In genomic region chr15:16728470-16729011, GRCm38 (mm10) we compare ENCODE assay signal across 8 mouse cellular contexts. TPM values are rescaled to one million over a fixed set of nuclear protein-coding genes. Genes with fewer than 3 reads are reported as not detected.
DNase-seq lines count a peak whose midpoint lies in the region; ATAC-seq and TF ChIP-seq lines count a peak whose summit lies in the region.
"Had no signal": no experiment of that assay in that cellular context is flagged by ENCODE, and none has a peak within 500 bp of the region (broad histone marks: within the 10 kb centered on the region; RNA-seq: fewer than 3 reads in every experiment).

Cdh9 (plus strand) TSS chr15:16728756.

- in situ Hi-C loops in ES-E14 (cut with MboI; ENCODE audit: low sequenced_read_pairs in 2 of 2, unreplicated experiment in 2 of 2): no loop called here

- no peak within 1 kb of the TSS for H3K27ac ChIP-seq in ES-E14 (ENCODE audit: insufficient read depth, low read depth, low read length, poor library complexity, severe bottlenecking)
- H3K27ac ChIP-seq in embryonic fibroblast, embryonic 13.5 days (ENCODE audit: insufficient read depth, low read length): no peak within 1 kb of the TSS
- H3K27ac ChIP-seq in intestine, postnatal 0 days (ENCODE audit: low read depth, low read length): no peak within 1 kb of the TSS
- no peak within 1 kb of the TSS for H3K27ac ChIP-seq in limb, embryonic 15.5 days

- TF ChIP-seq CTCF in E14TG2a.4 (conservative IDR thresholded peaks at IDR 0.05; ENCODE audit: low read length): no peak
- TF ChIP-seq CTCF in embryonic fibroblast, embryonic 13.5 days (IDR thresholded peaks at IDR 0.05; ENCODE audit: borderline replicate concordance, insufficient read depth, low read length): no peak
- no peak for TF ChIP-seq CTCF in intestine, postnatal 0 days (IDR thresholded peaks at IDR 0.05; ENCODE audit: low read depth)

- H3K36me3 ChIP-seq in E14TG2a.4 (ENCODE audit: insufficient read depth, low read length): no peaks in the 10 kb centered on the region
- no peaks in the 10 kb centered on the region for H3K36me3 ChIP-seq in ES-E14 (ENCODE audit: control insufficient read depth, insufficient read depth, low read length, poor library complexity, severe bottlenecking)
- no peaks in the 10 kb centered on the region for H3K36me3 ChIP-seq in intestine, postnatal 0 days (ENCODE audit: control insufficient read depth, insufficient read depth)
- no peaks in the 10 kb centered on the region for H3K36me3 ChIP-seq in limb, embryonic 15.5 days

- H3K4me3 ChIP-seq in E14TG2a.4 (replicated peaks; ENCODE audit: low read length) (peak within 1 kb of the TSS; percentile 51), ES-E14 (ENCODE audit: insufficient read depth in 1 of 2, low read depth in 1 of 2, low read length in 2 of 2, poor library complexity in 1 of 2, severe bottlenecking in 1 of 2) (peak within 1 kb of the TSS in 1 of 2 experiments; percentile 51; a peak in 2 of 4 replicates)
- H3K4me3 ChIP-seq in embryonic fibroblast, embryonic 13.5 days (ENCODE audit: insufficient read depth, low read length): peak within 1 kb of the TSS; percentile 22; the same call in 1 of the 2 replicates
- peak within 1 kb of the TSS; percentile 35 for H3K4me3 ChIP-seq in intestine, postnatal 0 days (ENCODE audit: low read depth, low read length)
- H3K4me3 ChIP-seq in limb, embryonic 15.5 days: peak within 1 kb of the TSS; percentile 31

- H3K27me3 ChIP-seq in E14TG2a.4 (ENCODE audit: insufficient read depth, low read length): no peaks in the 10 kb centered on the region
- H3K27me3 ChIP-seq in intestine, postnatal 0 days (replicated peaks; ENCODE audit: control insufficient read depth, insufficient read depth, low read length): no peaks in the 10 kb centered on the region
- no peaks in the 10 kb centered on the region for H3K27me3 ChIP-seq in limb, embryonic 15.5 days

- ATAC-seq in intestine, postnatal 0 days: peak; percentile 82
- ATAC-seq in limb, embryonic 15.5 days (ENCODE audit: insufficient number of reproducible peaks, low FRiP score, low TSS enrichment, low read depth): no peak
- no peak for ATAC-seq in activated CD4-positive, CD25-positive, alpha-beta regulatory T cell, adult 4 months

- no peak for TF ChIP-seq POLR2A in embryonic fibroblast, embryonic 13.5 days (IDR thresholded peaks at IDR 0.05; ENCODE audit: low read depth, low read length)

- DNase-seq in ES-E14 (ENCODE audit: low read depth, low spot score): peak; percentile 9
- peak; percentile 7 for DNase-seq in right cerebral cortex, postnatal 14 days

- H3K4me1 ChIP-seq in E14TG2a.4 (replicated peaks; ENCODE audit: low read depth, low read length) (peaks cover 13% of the 10 kb centered on the region), ES-E14 (ENCODE audit: control insufficient read depth in 2 of 2, insufficient read depth in 2 of 2, low read length in 2 of 2, poor library complexity in 1 of 2) (no peaks in the 10 kb centered on the region)
- no peaks in the 10 kb centered on the region for H3K4me1 ChIP-seq in embryonic fibroblast, embryonic 13.5 days (ENCODE audit: control insufficient read depth, insufficient read depth, low read length)
- no peaks in the 10 kb centered on the region for H3K4me1 ChIP-seq in intestine, postnatal 0 days (replicated peaks; ENCODE audit: control insufficient read depth, insufficient read depth, low read length)
- no peaks in the 10 kb centered on the region for H3K4me1 ChIP-seq in limb, embryonic 15.5 days

- no peak within 1 kb of the TSS; the same call in 1 of the 2 replicates for H3K9ac ChIP-seq in ES-E14 (ENCODE audit: insufficient read depth, low read depth, low read length, poor library complexity, severe bottlenecking)
- H3K9ac ChIP-seq in intestine, postnatal 0 days (ENCODE audit: low read depth, low read length): no peak within 1 kb of the TSS
- no peak within 1 kb of the TSS for H3K9ac ChIP-seq in limb, embryonic 15.5 days

- H3K9me3 ChIP-seq in E14TG2a.4 (ENCODE audit: low read length) (no peaks in the 10 kb centered on the region), ES-E14 (ENCODE audit: control insufficient read depth, insufficient read depth, low read depth, low read length) (no peaks in the 10 kb centered on the region)
- no peaks in the 10 kb centered on the region for H3K9me3 ChIP-seq in intestine, postnatal 0 days (ENCODE audit: control insufficient read depth)
- no peaks in the 10 kb centered on the region for H3K9me3 ChIP-seq in limb, embryonic 15.5 days

- H3K4me2 ChIP-seq in intestine, postnatal 0 days (replicated peaks; ENCODE audit: low read depth): peak within 1 kb of the TSS; percentile 66
- H3K4me2 ChIP-seq in limb, embryonic 15.5 days: peak within 1 kb of the TSS; percentile 47

- 2% methylated on average over 14 of the region's 14 CpGs for WGBS in intestine, postnatal 0 days
- WGBS in limb, embryonic 15.5 days: 2% methylated on average over 14 of the region's 14 CpGs

TF ChIP-seq in ES-E14, 5 proteins besides CTCF, POLR2A, EP300 and RAD21:
- TF ChIP-seq MAFK (IDR thresholded peaks at IDR 0.05; ENCODE audit: insufficient read depth, low read depth, low read length) (no peak), ZC3H11A (IDR thresholded peaks at IDR 0.05; ENCODE audit: borderline replicate concordance, low read depth, low read length) (no peak), ZNF384 (IDR thresholded peaks at IDR 0.05; ENCODE audit: low read depth, low read length) (no peak), CHD2 (IDR thresholded peaks at IDR 0.05; ENCODE audit: low read depth, low read length) (no peak), HCFC1 (IDR thresholded peaks at IDR 0.05; ENCODE audit: borderline replicate concordance, insufficient read depth, low read length) (no peak)

RNA-seq across cellular contexts. Expression of gene Cdh9, which starts in this region (rescaled TPM):
- total RNA-seq in ES-E14 (2012; rRNA removed): 1.1 and 1.5 TPM in 2 replicates
- polyA plus RNA-seq in embryonic fibroblast, embryonic 13.5 days (2011; ENCODE audit: insufficient read length, low read depth, missing spikeins): not detected in 2 replicates
- 0.47 and 0.56 TPM in 2 replicates for polyA plus RNA-seq in intestine, postnatal 0 days (2015; fragmentation: Nextera tagmentation; extraction: Ambion mirVana)
- polyA plus RNA-seq in limb, embryonic 15.5 days (2015; fragmentation: Nextera tagmentation; extraction: Ambion mirVana): 0.53 and 0.77 TPM in 2 replicates
- not detected for polyA plus RNA-seq in activated CD4-positive, CD25-positive, alpha-beta regulatory T cell, adult 4 months (2017; shearing (Covaris generic))
- total RNA-seq: common myeloid progenitor, adult 5-6 weeks had no signal

Comparison
In these comparisons a context has a peak if more than half of its experiments do, and no peak if none do; other contexts are left out.
1. Peak in ATAC-seq, H3K4me3 ChIP-seq and H3K4me2 ChIP-seq in intestine, postnatal 0 days; RNA of the gene not detected or under 1 TPM.